9 mouse cellular contexts compared by ENCODE assay signal in the genomic region with DNA sequence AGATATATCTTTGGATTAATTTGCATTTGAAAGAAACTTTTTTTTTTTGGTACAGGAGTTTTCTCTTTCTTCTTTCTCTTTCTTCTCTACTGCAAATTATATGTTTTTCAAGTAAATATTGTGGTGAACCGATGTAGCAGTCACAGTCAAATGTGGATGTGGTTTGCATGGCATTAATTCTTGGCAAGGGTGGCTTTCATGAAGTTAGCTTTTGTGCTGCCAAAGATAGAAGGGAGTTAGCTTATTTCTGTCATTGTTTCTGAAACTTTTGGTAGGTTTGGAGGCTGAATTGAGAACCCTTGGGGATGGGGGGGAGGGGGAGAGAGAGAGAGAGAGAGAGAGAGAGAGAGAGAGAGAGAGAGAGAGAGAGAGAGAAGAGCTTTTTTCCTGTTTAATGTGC.
DNase-seq lines count a peak whose midpoint lies in the region; ATAC-seq and TF ChIP-seq lines count a peak whose summit lies in the region.
"Had no signal": no experiment of that assay in that cellular context is flagged by ENCODE, and none has a peak within 500 bp of the region (broad histone marks: within the 10 kb centered on the region; RNA-seq: fewer than 3 reads in every experiment).

No protein-coding gene starts in this region.

- peak overlapping the region; percentile 42 for H3K4me3 ChIP-seq in forebrain, embryonic 10.5 days
- H3K4me3 ChIP-seq in forebrain, postnatal 0 days (ENCODE audit: low read depth, low read length), result no peak overlapping the region
- H3K4me3 ChIP-seq in limb, embryonic 14.5 days (replicated peaks; ENCODE audit: low read length), result peak overlapping the region; percentile 7; the same call in 1 of the 2 replicates
- H3K4me3 ChIP-seq: liver, embryonic 15.5 days had no signal

- H3K4me1 ChIP-seq in forebrain, embryonic 10.5 days, result peaks cover 53% of the 10 kb centered on the region
- peaks cover 21% of the 10 kb centered on the region; the same call in 1 of the 2 replicates for H3K4me1 ChIP-seq in forebrain, postnatal 0 days (ENCODE audit: insufficient read depth)
- H3K4me1 ChIP-seq in limb, embryonic 14.5 days (ENCODE audit: control insufficient read depth, insufficient read depth, low read length), result peaks cover 16% of the 10 kb centered on the region
- H3K4me1 ChIP-seq: liver, embryonic 15.5 days had no signal

- H3K4me2 ChIP-seq in forebrain, postnatal 0 days (ENCODE audit: low read depth), result no peak overlapping the region; the same call in 1 of the 2 replicates
- H3K4me2 ChIP-seq in limb, embryonic 14.5 days (replicated peaks; ENCODE audit: low read depth, low read length, severe bottlenecking), result peak overlapping the region; percentile 31
- H3K4me2 ChIP-seq: liver, embryonic 15.5 days had no signal

- no peak overlapping the region for H3K9ac ChIP-seq in forebrain, postnatal 0 days
- no peak overlapping the region for H3K9ac ChIP-seq in limb, embryonic 14.5 days (ENCODE audit: low read depth, low read length, severe bottlenecking)
- H3K9ac ChIP-seq: liver, embryonic 15.5 days had no signal

- no peak for TF ChIP-seq CTCF in forebrain, postnatal 0 days (IDR thresholded peaks at IDR 0.05; ENCODE audit: low read depth)

- H3K36me3 ChIP-seq in forebrain, embryonic 10.5 days (replicated peaks), result peaks cover 11% of the 10 kb centered on the region; the same call in 1 of the 2 replicates
- no peaks in the 10 kb centered on the region for H3K36me3 ChIP-seq in forebrain, postnatal 0 days (ENCODE audit: insufficient read depth)
- no peaks in the 10 kb centered on the region for H3K36me3 ChIP-seq in limb, embryonic 14.5 days (ENCODE audit: control insufficient read depth, insufficient read depth, low read length)
- H3K36me3 ChIP-seq: liver, embryonic 15.5 days had no signal

- ATAC-seq in forebrain, postnatal 0 days, result no peak
- ATAC-seq in limb, embryonic 14.5 days (ENCODE audit: low FRiP score, low read depth), result no peak

- peak overlapping the region; percentile 84 for H3K27ac ChIP-seq in forebrain, embryonic 10.5 days
- H3K27ac ChIP-seq in forebrain, postnatal 0 days (ENCODE audit: low read depth, low read length), result no peak overlapping the region
- peak overlapping the region; percentile 45 for H3K27ac ChIP-seq in limb, embryonic 14.5 days (replicated peaks; ENCODE audit: low read depth, low read length)
- H3K27ac ChIP-seq: liver, embryonic 15.5 days had no signal

- no peaks in the 10 kb centered on the region for H3K27me3 ChIP-seq in forebrain, embryonic 10.5 days (ENCODE audit: poor library complexity, severe bottlenecking)
- H3K27me3 ChIP-seq in forebrain, postnatal 0 days (ENCODE audit: insufficient read depth, low read length), result no peaks in the 10 kb centered on the region
- H3K27me3 ChIP-seq in limb, embryonic 14.5 days (ENCODE audit: control insufficient read depth, insufficient read depth, low read length), result no peaks in the 10 kb centered on the region
- H3K27me3 ChIP-seq: liver, embryonic 15.5 days had no signal

- 60% methylated on average over 1 of the region's 1 CpGs for WGBS in forebrain, embryonic 10.5 days
- 9% methylated on average over 1 of the region's 1 CpGs for WGBS in forebrain, postnatal 0 days
- 55% methylated on average over 1 of the region's 1 CpGs for WGBS in limb, embryonic 14.5 days

- no peak for TF ChIP-seq POLR2A in limb, embryonic 14.5 days (IDR thresholded peaks at IDR 0.05; ENCODE audit: borderline replicate concordance, extremely low read depth, insufficient read depth, insufficient read length)

- no peak for DNase-seq in forebrain, embryonic 10.5 days (ENCODE audit: extremely low spot score, low spot score)
- no peak for DNase-seq in forebrain, postnatal 0 days
- DNase-seq in 3134 (ENCODE audit: extremely low read depth, insufficient read length, low spot score), result peak; percentile 28
- DNase-seq in fibroblast of lung, adult 2 months (ENCODE audit: low read depth), result peak; percentile 50
- DNase-seq in limb, embryonic 14.5 days (ENCODE audit: low spot score), result no peak
- no peak for DNase-seq in cerebellum, adult 11-12 months
- no peak for DNase-seq in right cerebral cortex, postnatal 4 days
- DNase-seq in thymus, postnatal 36 days, result no peak

- no peaks in the 10 kb centered on the region; the same call in 1 of the 2 replicates for H3K9me3 ChIP-seq in forebrain, embryonic 10.5 days
- H3K9me3 ChIP-seq in forebrain, postnatal 0 days (ENCODE audit: low read length), result no peaks in the 10 kb centered on the region
- H3K9me3 ChIP-seq in limb, embryonic 14.5 days (ENCODE audit: control insufficient read depth, low read length), result no peaks in the 10 kb centered on the region
- H3K9me3 ChIP-seq: liver, embryonic 15.5 days had no signal

Comparison
In these comparisons a context has a peak if more than half of its experiments do, and no peak if none do; other contexts are left out.
1. DNase-seq: peak in 3134 (single experiment) and fibroblast of lung, adult 2 months (single experiment); none in forebrain, embryonic 10.5 days (single experiment), forebrain, postnatal 0 days (single experiment), limb, embryonic 14.5 days (single experiment), cerebellum, adult 11-12 months (single experiment), right cerebral cortex, postnatal 4 days (single experiment) and thymus, postnatal 36 days (0 of 2).